Mouse (Mus musculus): ENCODE results near the gene Pcnx3.
A peak's percentile ranks its signal among the peaks of the same experiment; 100 is the strongest.

Gene Pcnx3

DNA sequence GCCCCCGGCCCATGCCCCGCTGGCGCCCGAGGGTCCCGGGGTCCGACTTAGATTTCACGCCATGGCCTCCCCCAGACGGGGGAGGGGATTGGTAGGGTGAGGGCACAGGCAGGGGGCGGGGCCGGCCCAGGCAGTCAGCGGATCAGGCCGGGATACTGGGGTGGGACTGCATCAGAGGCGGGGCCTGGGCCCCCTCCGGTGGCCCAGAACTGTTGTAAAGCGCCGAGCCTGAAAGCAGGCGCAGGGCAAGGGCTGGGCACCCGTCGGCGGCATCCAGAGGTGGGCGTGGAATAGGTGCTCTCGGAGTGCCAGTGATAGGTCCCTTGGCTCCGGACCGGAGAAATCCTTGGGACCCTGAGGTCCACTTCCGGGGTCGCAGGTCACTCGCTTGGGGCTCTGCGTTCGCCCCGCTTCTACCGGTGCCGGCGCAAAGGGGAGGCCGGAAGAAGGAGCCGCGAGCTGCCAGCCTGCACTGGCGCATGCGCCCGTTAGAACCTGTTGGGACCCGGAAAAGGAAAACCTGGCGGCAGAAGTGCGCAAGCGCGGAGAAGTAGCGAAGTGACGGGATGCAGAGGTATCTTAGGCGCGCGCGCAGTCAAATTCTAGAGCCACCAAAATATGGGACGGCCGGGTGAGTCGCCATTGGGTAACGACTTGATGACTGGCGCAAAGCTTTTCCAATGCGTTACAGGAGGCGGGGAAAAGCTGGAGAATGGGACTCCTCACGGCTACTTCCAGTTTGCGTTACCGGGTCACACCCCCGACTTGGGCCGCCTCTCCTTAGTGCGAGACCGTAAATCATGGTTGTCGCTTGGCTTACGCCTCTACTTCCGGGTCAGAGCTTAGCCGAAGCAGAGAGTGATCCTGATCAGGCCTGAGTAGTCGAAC is at the start of gene Pcnx3, which contains the start of gene Map3k11:
Pcnx3 (minus strand) TSS at position 709 of the 888 bp plus-strand sequence.
Map3k11 (plus strand) TSS at position 543 of the 888 bp plus-strand sequence.
- peak; percentile 93 for DNase-seq (ENCODE audit: low read depth, low spot score)

DNA sequence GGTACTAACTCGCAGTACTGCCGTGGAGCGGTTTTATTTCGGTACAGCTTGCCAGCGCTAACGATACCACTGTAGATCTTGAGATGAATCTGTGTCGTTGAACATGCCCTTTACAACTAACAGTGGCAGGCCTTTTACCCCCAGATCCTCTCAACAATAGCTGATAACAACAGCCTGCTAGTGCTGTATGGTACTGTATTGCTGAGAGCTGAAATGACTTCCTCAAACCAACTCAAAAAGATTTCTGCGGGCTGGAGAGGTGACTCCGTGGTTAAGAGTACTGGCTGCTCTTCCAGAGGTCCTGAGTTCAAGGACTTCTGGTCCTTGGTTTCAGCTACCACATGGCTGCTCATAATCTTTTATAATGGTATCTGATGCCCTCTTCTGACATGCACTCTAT is 45.6 kb upstream of the Pcnx3 start:
- no peak for DNase-seq (ENCODE audit: low read depth, low spot score)

- DNase-seq (ENCODE audit: low read depth, low spot score), result peak; percentile 58
These were observed 42.7 kb upstream of the Pcnx3 start for GRCm38 (mm10) chr19:5731264-5731978.

GRCm38 (mm10) chr19:5730314-5731186 is 41.8 kb upstream of the Pcnx3 start:
- DNase-seq (ENCODE audit: low read depth, low spot score), result no peak

GRCm38 (mm10) chr19:5729444-5729815 is 40.7 kb upstream of the Pcnx3 start, which contains the start of gene Fam89b:
Fam89b (minus strand) TSS chr19:5729653.
- peak; percentile 82 for DNase-seq (ENCODE audit: low read depth, low spot score)

DNA sequence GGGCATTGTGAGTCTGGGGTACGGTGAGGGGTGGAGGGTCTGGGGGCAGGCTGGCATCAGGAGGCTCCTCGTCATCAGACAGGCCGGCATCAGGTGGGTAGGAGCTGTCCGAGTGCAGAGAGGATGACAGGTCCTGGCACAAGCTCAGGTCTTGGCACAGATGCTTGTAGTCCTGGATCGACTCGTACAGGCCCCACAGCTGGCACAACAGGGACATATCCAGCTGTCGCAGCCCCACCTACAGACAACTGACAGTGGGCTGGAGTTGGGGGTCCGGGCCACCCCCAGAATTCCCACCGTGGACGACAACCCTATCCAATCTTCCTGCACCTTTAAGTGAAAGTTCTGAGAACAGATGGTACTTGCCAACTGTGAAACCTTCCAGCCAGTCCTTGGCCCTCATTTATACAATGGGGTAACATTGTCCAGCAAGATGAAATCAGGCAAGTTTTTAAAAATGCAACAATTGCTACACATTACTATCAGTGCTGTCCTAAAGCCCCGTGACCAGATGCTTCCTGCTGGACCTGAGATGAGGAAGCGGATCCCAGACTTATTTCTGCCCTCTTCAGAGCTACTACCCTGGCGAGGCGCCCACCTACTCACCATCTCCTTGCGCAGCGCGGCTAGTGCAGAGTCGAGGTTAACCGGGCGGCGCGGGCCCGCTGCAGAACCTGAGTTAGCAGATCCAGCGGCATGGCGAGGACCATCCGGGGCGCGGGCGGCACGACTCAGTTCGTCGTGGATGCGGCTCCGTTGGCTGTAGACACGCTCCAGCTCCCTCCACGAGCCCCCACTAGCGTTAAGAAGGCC is 40.1 kb upstream of the Pcnx3 start:
- DNase-seq (ENCODE audit: low read depth, low spot score), result no peak

GRCm38 (mm10) chr19:5727701-5728100 is 39.0 kb upstream of the Pcnx3 start:
- peak; percentile 83 for DNase-seq (ENCODE audit: low read depth, low spot score)

DNA sequence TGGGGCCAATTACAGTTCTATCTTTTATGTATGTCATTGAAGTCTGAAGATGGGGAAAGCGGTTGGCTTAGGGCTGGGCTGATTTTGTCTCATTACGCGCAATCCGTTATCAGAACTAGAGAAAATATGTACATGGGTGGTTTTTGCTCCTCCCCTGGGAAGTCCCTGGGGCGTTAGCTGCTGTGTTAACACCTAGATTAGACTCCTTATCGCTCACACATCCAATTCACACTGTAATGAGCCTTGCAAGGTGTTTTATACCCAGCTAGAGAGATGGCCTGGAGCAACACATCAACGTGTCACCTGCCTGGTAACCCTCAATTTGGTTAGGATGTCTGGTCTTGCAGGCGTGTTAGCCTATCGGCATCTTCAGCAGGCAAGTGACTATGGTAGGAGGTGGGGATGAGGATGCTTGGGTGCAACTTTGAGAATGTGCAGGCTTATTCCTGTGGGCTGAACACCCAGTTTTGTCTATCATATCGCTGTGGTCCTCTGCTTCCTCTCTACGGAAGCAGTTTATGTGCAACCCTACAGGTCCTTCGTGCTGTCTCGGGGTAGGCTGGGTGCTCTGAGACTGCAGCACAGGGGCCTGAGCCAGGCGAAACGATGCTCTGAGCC is 38.4 kb upstream of the Pcnx3 start:
- DNase-seq (ENCODE audit: low read depth, low spot score), result peak; percentile 83

DNA sequence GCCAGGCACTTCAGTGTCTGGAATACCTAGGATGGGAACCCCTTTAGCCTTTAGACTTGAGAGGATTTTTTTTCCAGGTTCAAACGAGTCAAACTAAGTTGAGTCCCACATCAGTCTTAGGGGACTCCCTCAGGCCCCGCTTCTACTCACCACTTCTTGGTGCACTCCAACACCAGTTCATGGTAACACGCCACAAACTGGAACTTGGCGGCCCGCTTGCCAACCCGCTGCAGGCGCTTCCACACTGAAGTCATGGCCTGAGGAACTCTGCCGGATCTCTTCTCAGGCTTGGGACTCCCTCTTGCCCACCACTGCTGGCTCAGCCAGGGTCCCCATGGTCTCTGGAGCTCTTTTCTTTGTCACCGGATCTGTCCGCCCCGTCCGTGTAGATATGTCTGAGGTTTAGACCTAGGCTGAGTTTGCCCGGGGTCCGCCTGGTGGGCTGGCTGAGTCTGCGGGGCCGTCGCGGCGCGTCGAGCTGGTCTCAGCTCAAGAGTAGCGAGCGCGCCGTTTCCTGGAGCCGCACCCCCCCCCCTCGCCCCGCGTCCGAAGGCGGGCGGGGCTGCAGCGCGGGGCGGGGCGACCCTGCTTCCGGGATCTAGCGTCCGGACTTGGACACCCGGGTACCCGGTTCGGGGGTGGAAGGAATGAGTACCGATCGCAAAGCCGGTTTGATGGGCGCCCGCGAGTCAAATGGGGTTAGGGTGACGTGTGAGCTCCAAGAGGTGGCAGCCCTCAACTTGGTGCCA is 37.2 kb upstream of the Pcnx3 start, which contains the start of gene Ehbp1l1:
Ehbp1l1 (minus strand) TSS at position 551 of the 749 bp plus-strand sequence.
- peak; percentile 71 for DNase-seq (ENCODE audit: low read depth, low spot score)

DNA sequence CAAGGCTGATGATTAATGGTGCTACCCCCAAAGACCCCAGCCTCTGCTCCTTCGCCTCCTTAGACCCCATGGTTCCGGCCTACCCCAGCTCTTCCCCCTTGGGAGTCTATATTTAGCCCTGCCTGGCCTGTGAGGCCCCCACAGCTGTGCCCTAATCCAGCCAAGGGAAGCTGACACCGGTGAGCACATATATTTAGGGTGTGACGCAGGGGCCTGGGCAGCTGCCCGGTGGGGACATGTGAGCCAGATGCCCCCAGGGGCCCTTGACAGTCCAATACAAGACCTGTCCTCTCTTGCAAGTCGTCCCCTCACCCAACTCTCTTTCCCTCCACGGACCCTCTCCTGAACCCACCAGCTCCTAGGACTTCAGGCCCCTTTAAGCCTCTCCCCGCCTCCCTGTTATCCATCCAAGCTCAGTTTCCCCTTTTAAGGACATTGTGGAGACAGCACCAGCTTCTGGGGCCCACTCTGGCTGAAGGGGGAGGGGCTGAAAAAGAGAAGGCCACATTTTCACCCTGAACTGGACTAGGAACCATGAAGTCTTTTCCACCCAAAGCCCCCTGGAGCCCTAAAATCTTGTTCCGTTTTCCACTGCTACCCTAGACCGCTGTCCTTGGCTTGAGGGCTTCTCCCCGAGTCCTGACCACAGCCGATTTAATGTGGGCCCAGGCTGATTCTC is 36.5 kb upstream of the Pcnx3 start:
- no peak for DNase-seq (ENCODE audit: low read depth, low spot score)

DNA sequence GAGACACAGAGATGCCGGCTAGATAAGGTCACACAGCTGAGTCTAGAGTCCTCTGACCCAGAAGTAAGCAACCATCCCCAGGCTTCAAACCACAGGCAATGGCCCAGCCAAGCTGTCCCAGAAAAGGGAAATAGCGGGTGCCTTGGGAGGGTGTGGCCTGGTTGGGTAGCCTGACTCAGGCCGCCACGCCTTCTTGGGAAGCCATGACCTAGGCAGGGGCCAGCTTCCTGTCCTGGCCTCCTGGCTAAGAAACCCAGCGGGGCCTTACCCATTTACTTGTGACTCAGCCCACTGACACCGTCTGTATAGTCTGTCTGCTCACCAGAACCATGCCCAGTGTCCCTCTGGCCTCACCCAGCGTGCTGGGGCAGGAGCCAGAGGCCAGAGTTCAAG is 35.8 kb upstream of the Pcnx3 start:
- DNase-seq (ENCODE audit: low read depth, low spot score), result peak; percentile 83

DNA sequence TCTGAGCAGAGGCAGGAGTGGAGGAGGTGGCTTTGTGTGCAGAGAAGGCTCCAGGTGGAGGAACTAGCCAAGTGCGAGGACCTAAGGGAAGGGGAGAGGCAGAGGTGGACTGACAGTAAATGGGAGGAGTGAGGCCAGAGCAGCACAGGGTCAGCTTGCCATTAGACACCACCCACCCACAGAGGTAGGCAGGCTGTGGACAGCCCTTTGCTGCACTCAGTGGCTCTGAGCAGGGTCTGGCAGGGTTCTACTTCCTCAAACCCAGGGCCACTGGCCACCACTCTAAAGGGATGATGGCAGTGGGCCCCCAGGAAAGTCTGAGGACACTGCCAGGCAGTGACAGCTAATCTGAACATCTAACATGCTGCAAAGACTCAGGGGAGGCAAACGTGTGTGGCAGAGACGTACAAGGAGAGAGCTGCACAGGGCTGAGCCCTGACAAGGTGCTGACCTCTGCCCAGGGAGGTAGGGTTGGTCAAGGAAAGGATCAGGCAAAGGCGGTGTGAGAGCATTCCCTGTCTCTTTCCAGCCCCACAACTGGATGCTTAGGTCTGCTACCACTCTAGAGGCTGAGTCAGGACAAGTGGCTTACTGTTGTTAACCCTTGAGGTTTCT is 35.3 kb upstream of the Pcnx3 start:
- DNase-seq (ENCODE audit: low read depth, low spot score), result no peak

DNA sequence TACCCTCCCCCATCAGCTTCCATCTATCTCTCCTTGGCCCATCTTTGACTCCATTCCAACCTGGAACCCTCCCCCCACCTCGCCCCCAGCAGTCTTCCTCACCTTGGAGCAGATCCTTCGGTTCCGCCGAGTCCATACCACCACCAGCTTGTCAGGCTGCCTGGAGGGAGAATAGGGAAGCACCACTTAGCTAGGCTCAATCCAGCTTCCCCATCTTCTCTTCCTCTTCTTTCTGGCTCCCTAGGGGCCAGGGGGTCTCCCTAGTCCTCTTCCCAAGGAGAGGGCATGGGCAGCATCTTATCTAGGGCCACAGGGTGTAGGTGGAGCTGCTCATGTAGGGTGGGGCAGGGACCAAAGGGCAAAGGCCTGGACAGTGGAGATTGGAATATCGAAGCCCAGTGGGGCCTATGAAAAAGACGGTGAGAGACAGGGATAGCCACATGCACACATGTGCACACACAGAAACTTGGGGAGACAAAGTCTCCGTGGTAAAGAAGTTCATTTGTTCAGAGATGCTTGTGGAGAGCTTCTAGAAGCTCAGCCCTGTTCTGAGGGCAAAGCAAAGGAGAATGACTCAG is 34.2 kb upstream of the Pcnx3 start:
- DNase-seq (ENCODE audit: low read depth, low spot score), result peak; percentile 75

DNA sequence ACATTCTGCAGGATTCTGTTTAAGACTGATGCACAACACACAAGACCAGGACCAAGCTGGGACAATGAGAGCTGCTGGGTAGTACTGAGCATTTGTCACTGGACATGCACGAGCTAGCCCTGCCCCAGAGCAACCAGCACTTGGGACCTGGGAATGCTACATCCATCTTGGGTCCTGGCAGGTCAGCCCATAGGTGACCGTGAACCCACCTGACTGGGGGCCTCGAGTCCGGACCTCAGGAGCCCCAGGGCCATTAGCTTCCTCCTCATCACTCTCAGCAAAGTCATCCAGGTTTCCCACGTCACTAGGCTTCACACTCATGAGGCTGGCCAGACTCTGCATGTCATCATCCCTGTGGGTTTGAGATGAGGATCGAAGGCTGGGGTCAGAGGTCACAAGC is 32.5 kb upstream of the Pcnx3 start:
- no peak for DNase-seq (ENCODE audit: low read depth, low spot score)

GRCm38 (mm10) chr19:5716955-5717354 is 28.2 kb upstream of the Pcnx3 start:
- no peak for DNase-seq (ENCODE audit: low read depth, low spot score)

DNA sequence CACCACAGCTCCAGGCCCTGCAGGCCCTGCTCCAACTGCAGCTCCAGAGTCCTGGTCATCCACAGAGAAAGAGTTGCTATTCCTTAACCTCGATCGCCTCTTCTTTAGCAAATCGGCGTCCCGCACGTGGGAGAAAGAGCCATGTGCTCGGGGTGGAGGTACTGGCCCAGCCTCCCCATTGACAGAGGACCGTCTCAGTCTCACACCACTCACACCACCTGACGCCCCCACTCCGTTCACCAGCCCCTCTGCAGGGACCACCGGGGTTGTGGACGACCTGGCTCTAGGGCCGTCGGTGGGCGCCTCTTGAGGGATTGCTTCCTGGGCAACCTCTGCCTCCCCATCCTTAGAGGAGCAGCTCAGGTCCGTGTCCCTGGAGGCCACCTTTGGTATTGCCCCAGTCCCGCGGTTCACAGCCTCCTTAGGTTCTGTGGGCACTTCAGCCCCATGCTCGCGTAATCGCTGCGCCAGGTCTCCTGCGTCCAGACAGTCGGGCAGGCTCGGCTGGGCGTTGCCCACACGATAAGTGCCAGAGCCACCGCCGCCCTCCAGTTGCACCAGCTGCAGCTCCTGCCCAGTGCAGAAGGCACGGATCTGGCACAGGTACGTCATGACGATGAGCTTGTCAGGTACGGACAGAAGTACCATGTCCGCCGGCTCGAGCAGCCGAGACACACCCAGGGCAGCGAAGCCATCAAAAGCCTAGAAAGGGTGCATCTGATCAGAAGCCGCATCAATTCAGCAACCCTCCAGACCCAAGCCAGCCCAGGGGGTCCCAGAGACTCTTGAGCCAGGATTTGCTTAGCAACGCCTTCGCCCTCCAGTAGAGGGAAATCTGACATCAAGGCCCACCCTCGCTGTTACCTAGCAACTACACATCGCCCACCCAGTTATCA is 27.3 kb upstream of the Pcnx3 start:
- no peak for DNase-seq (ENCODE audit: low read depth, low spot score)

DNA sequence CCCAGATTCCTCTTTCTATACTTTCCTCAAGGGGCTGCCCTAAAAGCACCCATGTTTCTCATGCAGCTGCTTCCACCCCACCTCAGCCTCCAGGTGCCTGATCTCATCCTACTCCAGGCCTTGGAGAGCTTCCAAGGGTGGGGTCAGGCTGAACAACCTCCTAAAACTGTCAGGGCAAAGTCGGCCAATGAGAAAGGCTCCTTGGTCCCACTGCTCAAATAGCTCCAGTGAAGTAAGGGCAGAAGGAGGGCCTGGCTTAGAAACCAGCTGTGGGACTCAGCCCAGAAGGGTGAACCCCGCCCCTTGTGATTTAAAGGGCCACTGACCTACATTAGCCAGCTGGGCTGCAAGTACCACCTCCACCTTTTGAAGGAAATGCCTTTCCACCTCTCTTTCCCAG is 25.0 kb upstream of the Pcnx3 start:
- no peak for DNase-seq (ENCODE audit: low read depth, low spot score)
